Mouse (Mus musculus): ENCODE measurements at regions not wholly inside any gene's neighbourhood (a gene's known extent, or its start where the extent isn't known, plus 50 kb on each side); places are given as distances from the start of the nearest gene placed in this dataset.

GRCm38 (mm10) chr8:77774551-77775335, 50.5 kb upstream of the Ednra start:
- DNase-seq (ENCODE audit: low spot score): no peak

DNA sequence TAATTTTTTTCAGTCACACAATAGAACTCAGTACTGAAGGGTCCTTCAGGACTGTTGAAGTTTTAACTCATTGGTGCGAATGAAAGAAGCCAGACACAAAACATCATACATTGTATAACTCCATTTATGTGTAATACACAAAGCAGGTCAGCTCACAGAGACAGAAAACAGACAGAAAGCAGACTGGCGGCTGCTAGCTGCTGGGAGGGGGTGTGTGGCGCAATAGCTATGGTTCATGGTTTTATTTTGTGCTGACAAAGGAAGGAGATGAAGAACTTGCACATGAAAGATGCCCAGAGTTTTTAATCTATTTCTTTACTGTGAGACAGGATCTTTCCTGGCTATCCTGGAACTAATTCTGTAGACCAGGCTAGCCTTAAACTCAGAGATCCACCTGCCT, 51.3 kb upstream of the Ednra start:
- DNase-seq (ENCODE audit: low spot score): no peak

GRCm38 (mm10) chr8:77777597-77777996, 53.3 kb upstream of the Ednra start:
- no peak for DNase-seq (ENCODE audit: low spot score)

DNA sequence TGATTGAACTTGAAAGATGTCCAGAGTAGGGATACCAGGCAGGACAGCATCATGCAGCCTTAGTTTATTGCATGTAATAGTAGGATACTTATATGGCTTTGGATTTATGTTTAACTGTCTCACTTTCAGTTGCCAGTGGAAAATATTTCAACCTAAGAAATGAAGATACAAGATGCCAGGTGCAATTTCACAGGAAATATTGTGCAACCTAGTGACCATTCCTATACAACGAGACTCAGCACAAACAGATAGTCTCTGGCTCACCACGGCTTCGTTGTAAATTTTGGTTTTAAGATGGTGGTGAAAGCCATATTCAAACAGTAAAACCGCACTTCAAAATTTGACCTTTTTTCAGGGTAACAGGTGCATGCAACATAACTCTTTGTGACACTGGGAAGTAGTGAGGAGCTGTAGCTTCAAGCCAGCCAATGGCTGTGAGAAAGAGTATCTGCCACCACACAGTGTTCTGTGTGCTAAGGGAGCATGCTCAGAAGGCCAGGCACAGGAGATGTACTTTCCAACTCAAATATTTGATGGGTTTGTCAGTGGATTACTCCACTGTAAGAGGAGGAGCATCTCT, 61.5 kb upstream of the Ednra start:
- DNase-seq (ENCODE audit: low spot score): no peak

DNA sequence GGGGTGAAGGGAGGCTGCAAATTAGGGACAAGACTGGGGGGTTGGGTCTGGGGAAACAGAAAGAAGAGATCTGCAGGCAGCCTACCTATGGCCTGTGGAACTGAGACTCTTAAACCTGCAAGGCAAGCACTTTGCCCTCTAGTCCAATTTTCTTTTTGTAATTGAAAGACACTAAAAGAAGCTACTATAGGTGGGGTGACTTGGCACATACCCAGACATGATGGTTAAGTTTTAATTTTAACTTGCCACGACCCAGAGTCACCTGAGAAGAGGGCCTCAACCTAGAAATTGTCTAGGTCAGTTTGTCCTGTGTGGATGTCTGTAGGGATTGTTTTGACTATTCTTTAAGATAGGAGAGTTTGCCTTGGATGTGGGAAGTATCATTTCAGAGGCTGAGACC, 70.6 kb upstream of the Ednra start:
- no peak for DNase-seq (ENCODE audit: low spot score)

DNA sequence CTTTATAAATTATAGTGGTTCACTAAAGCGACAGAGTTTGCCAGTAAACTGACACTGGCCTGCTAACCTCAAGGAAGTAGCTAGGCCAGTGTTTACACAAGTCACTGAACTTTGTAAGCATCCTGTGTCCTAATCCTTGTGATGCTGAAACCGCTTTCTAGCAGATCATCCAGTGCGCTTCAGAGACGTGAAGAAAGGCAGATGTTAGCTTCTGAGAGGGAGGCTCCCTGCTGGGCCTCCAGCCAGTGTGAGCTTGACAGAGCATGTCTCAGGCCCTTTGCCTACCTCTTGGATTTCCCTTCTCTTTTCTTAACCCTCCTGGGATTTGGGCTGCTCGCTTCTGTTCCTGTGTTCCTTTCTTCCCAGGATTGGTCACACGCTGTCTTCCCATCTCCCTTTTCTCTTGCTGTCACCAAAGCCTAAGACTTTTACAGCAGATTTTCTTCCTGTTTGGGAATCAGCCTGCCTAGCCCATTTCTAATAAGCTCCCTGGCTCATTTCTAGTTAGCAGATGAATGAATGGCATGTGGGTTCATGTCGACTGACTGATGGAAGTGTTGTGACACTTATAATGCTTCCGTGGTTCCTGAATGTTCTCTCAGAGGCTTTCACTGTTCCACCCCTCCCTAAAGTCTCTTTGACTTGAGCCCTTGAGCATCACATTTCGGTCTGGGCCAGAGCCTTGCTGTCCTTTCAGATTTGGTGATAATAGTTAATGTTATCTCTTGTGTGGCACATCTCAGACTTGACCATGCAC, 79.1 kb upstream of the Ednra start:
- no peak for DNase-seq (ENCODE audit: low spot score)

DNA sequence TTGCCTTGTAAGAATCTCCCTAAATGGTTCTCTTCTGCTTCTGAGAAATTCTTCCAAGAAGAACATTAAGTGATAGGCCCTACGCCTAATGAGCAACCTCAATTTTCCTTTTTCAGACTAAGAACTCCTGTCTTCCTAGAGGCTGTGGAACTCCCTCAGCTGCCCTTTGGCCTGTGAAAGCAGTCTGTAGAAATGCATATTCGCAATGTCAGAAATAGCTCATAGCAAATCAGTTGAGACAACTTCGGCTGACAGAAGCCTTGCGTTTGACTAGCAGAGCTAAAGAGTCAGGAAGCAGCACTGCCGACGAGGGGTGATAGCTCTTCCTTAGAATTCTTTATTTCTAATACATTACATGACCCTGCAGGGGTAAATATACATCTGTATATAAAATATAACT, 80.3 kb upstream of the Ednra start:
- no peak for DNase-seq (ENCODE audit: low spot score)

DNA sequence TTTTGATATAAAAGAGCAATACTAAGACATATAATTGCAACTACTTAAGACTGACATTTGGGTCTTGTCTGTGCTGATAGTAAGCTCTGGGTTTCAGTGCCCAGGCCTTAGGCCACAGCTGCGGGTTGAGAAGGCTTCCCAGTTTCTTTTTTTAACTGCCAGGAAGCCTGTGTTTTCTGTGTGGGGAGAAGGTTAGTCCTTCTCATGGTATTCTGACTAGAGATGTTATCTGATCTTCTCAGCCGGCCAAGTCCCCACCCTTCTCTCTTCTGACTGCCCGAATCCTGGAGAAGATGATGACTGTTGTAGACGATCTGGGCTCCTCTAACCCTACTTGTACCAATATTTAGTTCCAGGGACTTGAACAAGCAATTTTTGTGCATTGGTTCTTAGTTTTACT, 80.7 kb upstream of the Ednra start:
- DNase-seq (ENCODE audit: low spot score): no peak

DNA sequence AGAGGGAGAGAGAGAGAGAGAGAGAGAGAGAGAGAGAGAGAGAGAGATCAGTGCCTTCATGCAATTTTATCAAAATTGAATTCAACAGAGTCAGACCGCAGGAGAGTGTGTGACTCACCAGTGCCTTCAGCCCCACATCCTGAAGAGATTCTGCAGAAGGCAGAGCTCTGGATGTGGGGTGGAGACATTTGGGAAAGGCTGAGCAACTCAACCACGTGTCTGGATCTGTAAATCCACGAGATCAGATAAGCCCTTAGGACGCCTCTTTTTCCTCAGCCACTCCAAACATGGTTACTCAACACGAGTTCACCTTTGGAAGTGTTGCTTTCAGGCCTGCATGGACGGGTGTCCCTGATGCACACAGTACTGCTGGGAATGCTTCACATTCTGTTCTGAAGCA, 81.4 kb upstream of the Ednra start:
- DNase-seq (ENCODE audit: low spot score): no peak

- no peak for DNase-seq (ENCODE audit: low spot score)
These were observed 90.8 kb upstream of the Ednra start for GRCm38 (mm10) chr8:77814796-77815647.

DNA sequence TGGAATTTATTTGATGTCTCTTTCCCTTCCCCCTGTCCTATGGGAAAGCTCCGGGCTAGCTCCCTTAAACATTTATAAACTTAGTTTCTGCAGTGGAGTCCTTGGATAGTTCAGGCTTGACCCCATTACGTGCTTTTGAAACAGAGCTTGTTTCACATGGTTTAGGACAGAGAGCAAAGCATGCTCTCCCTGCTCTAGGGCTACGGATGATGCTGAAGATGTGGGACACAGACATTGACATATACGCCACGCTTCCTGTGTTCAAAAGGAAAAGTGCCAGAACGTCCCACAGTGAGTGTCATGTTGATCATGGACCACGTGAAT, 91.3 kb upstream of the Ednra start:
- no peak for DNase-seq (ENCODE audit: low spot score)

- no peak for DNase-seq (ENCODE audit: low spot score)
These were observed 92.0 kb upstream of the Ednra start for GRCm38 (mm10) chr8:77816217-77816616.

DNA sequence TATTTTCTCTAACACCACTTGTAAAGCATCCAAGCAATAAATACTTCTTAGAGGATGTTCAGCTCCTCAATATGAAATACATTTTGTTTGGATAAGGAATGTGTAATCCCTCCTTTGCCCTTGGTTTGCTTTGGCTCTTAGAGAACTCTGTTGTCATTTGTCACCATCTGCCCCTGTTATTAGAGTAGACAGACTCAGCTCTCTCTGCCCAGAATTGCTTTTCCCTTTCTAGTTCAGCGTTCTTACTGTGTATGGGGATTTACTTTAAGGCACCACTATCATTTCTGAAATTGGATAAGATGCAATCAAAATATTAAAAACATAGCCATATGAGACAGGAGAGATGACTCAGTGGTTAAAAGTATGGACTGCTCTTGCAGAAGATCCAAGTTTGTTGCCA, 101.5 kb upstream of the Ednra start:
- no peak for DNase-seq (ENCODE audit: low spot score)

DNA sequence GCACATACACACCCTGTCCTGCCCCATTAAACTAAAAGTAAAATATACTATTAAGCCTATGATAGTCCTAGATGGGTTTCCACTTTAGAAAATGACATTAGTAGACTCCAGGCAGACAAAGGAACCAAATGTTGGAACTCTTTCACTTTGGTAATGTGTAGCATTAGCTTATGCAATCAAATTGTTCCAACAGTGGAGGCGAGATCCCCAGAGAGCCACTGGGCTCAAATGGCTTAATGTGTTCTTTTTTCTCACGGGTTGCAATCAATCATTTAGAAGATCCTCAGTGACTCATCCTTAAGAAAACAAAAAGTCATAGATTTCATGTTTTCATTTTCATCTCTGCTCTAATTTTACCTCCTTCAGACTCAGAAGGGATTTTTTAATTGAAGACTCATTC, 102.0 kb upstream of the Ednra start:
- no peak for DNase-seq (ENCODE audit: low spot score)

- DNase-seq (ENCODE audit: low spot score): no peak
These were observed 103.8 kb upstream of the Ednra start for GRCm38 (mm10) chr8:77828079-77828478.

DNA sequence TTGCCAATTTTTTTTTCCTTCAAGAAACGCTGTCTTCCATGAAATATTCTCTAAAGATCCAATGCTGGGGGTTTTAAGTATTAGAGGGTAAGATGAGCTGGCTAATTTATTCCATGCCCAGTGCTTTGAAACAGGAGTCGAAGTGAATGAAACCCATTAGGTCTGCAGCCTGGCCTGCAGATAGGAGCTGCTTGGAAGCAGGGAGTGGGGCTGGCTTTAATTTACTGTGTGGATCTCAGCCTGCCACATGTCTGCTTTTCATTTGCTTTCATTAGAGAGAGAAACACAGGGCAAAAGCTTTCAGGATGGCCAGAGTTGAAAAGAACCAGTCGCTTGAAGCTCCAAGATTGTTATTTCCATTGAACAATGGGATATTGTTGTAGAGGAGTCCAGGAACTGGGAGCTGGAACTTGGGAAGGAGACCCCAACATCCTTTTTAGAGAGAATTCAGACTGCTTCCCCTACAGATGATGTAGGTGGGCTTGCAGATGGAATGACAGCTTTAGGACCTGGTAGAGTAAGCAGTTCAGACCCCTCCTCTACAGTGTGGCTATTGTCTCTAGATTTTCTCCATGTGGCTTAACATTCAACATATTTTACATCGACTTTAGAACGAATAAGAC, 105.0 kb upstream of the Ednra start:
- no peak for DNase-seq (ENCODE audit: low spot score)

- DNase-seq (ENCODE audit: low spot score): no peak
These were observed 105.5 kb upstream of the Ednra start for GRCm38 (mm10) chr8:77829764-77830163.

- DNase-seq (ENCODE audit: low spot score): no peak
These were observed 110.0 kb upstream of the Ednra start for GRCm38 (mm10) chr8:77834283-77834682.

GRCm38 (mm10) chr8:77836902-77837489, 112.7 kb upstream of the Ednra start:
- no peak for DNase-seq (ENCODE audit: low spot score)

- no peak for DNase-seq (ENCODE audit: low spot score)
These were observed 118.3 kb upstream of the Ednra start for GRCm38 (mm10) chr8:77842392-77843139.

DNA sequence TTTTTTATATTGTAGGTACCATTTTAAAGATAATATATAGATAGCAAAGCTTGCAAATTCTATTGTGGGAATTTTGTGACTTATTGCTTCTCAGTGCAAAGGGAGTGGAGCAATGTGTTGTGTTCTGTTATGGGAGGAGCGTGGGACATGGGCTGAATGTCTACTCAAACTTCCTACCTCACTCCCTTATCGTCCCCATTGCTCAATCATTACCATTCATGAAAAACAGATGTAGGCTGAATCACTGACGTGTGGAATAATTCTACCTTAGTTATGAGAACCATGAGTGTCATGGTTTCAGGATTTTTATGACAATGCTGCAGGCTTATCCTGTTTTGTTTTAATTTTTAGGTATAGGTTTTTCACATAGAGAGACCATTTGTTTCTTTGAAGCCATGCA, 119.0 kb upstream of the Ednra start:
- DNase-seq (ENCODE audit: low spot score): no peak

All from testis, postnatal 14 days (tissue).